ENCODE assay signal across 29 mouse cellular contexts in genomic region chr13:25189419-25190144, GRCm38 (mm10).
DNase-seq lines count a peak whose midpoint lies in the region; ATAC-seq and TF ChIP-seq lines count a peak whose summit lies in the region.
"Had no signal": no experiment of that assay in that cellular context is flagged by ENCODE, and none has a peak within 500 bp of the region (broad histone marks: within the 10 kb centered on the region; RNA-seq: fewer than 3 reads in every experiment).

No protein-coding gene starts in this region.

- H3K9ac ChIP-seq in stomach, embryonic 14.5 days (replicated peaks; ENCODE audit: low read depth, low read length): no peak overlapping the region
- no peak overlapping the region for H3K9ac ChIP-seq in stomach, postnatal 0 days (ENCODE audit: low read length)
- H3K9ac ChIP-seq in liver, embryonic 11.5 days (ENCODE audit: low read depth, low read length): no peak overlapping the region
- H3K9ac ChIP-seq in liver, embryonic 16.5 days (ENCODE audit: low read depth, low read length): peak overlapping the region; percentile 28; the same call in 1 of the 2 replicates
- H3K9ac ChIP-seq: embryonic facial prominence, embryonic 13.5 days; forebrain, embryonic 13.5 days; heart, embryonic 13.5 days; hindbrain, embryonic 14.5 days; lung, embryonic 14.5 days; midbrain, embryonic 15.5 days; neural tube, embryonic 15.5 days had no signal

- DNase-seq in stomach, postnatal 0 days (ENCODE audit: low spot score): no peak
- no peak for DNase-seq in liver, embryonic 11.5 days (ENCODE audit: low spot score)
- DNase-seq in forebrain, embryonic 10.5 days (ENCODE audit: extremely low spot score, low spot score): no peak
- no peak for DNase-seq in cerebellum, adult 11-12 months
- DNase-seq in thymus, postnatal 4 days: no peak
- DNase-seq: adrenal gland, postnatal 25 days; B cell, adult 2 months; cerebellum, adult 11 months; cerebellum, adult 9-11 months; gastrocnemius, postnatal 25 days; heart, adult 18-20 months; heart, postnatal 10 days; kidney, adult 2 months; layer of hippocampus, postnatal 36 days; left cerebral cortex, postnatal 4 days; lung, embryonic 14.5 days; lung, postnatal 14 days; right cerebral cortex, adult 18-20 months; spleen, adult 18-20 months had no signal

- WGBS in stomach, embryonic 14.5 days: 80% methylated on average over 11 of the region's 11 CpGs
- 78% methylated on average over 11 of the region's 11 CpGs for WGBS in stomach, postnatal 0 days
- WGBS in liver, embryonic 11.5 days: 68% methylated on average over 11 of the region's 11 CpGs
- WGBS in liver, embryonic 16.5 days (ENCODE audit: insufficient replicate concordance): 37% methylated on average over 11 of the region's 11 CpGs
- 90% methylated on average over 11 of the region's 11 CpGs for WGBS in forebrain, embryonic 10.5 days

- no peak for TF ChIP-seq CTCF in stomach, postnatal 0 days (IDR thresholded peaks at IDR 0.05; ENCODE audit: low read depth)

- no peak overlapping the region for H3K4me2 ChIP-seq in stomach, embryonic 14.5 days (replicated peaks; ENCODE audit: low read depth, low read length)
- H3K4me2 ChIP-seq in stomach, postnatal 0 days (replicated peaks; ENCODE audit: low read depth): no peak overlapping the region
- peak overlapping the region; percentile 12; the same call in 1 of the 2 replicates for H3K4me2 ChIP-seq in liver, embryonic 11.5 days
- H3K4me2 ChIP-seq in liver, embryonic 16.5 days (ENCODE audit: low read depth, low read length): peak overlapping the region; percentile 51
- H3K4me2 ChIP-seq: embryonic facial prominence, embryonic 13.5 days; forebrain, embryonic 13.5 days; heart, embryonic 13.5 days; hindbrain, embryonic 14.5 days; lung, embryonic 14.5 days; midbrain, embryonic 15.5 days; neural tube, embryonic 15.5 days had no signal

- 0 out of 2 replicates have a peak, but pooled peaks cover 4% of the 10 kb centered on the region for H3K4me1 ChIP-seq in stomach, embryonic 14.5 days (ENCODE audit: control insufficient read depth, insufficient read depth, low read length)
- no peaks in the 10 kb centered on the region for H3K4me1 ChIP-seq in stomach, postnatal 0 days (replicated peaks; ENCODE audit: control insufficient read depth, insufficient read depth)
- no peaks in the 10 kb centered on the region for H3K4me1 ChIP-seq in liver, embryonic 11.5 days (replicated peaks; ENCODE audit: control insufficient read depth, insufficient read depth, low read length)
- H3K4me1 ChIP-seq in liver, embryonic 16.5 days (ENCODE audit: control insufficient read depth, low read depth, low read length): peaks cover 12% of the 10 kb centered on the region
- peaks cover 25% of the 10 kb centered on the region for H3K4me1 ChIP-seq in forebrain, embryonic 10.5 days

- TF ChIP-seq EP300 in stomach, postnatal 0 days (optimal IDR thresholded peaks at IDR 0.05): no peak

- no peak overlapping the region for H3K27ac ChIP-seq in stomach, embryonic 14.5 days (ENCODE audit: low read length)
- no peak overlapping the region for H3K27ac ChIP-seq in stomach, postnatal 0 days (replicated peaks)
- no peak overlapping the region for H3K27ac ChIP-seq in liver, embryonic 11.5 days (ENCODE audit: low read depth, low read length)
- peak overlapping the region; percentile 88 for H3K27ac ChIP-seq in liver, embryonic 16.5 days (ENCODE audit: low read length)
- no peak overlapping the region for H3K27ac ChIP-seq in forebrain, embryonic 10.5 days
- H3K27ac ChIP-seq: embryonic facial prominence, embryonic 13.5 days; forebrain, embryonic 13.5 days; heart, embryonic 13.5 days; hindbrain, embryonic 14.5 days; kidney, postnatal 0 days; midbrain, embryonic 10.5 days; midbrain, embryonic 15.5 days; neural tube, embryonic 15.5 days had no signal

- peak; percentile 73; the same call in 1 of the 2 replicates for ATAC-seq in stomach, embryonic 14.5 days (ENCODE audit: insufficient number of reproducible peaks, insufficient read depth, low FRiP score, low read depth)
- no peak for ATAC-seq in stomach, postnatal 0 days (ENCODE audit: low FRiP score, low TSS enrichment)
- peak; percentile 93 for ATAC-seq in liver, embryonic 11.5 days (replicated peaks; ENCODE audit: low FRiP score)
- peak; percentile 97 for ATAC-seq in liver, embryonic 16.5 days (ENCODE audit: low read depth)
- ATAC-seq: forebrain, embryonic 13.5 days; midbrain, embryonic 15.5 days had no signal

- no peaks in the 10 kb centered on the region for H3K27me3 ChIP-seq in stomach, embryonic 14.5 days (ENCODE audit: control insufficient read depth, insufficient read depth, low read length)
- no peaks in the 10 kb centered on the region for H3K27me3 ChIP-seq in stomach, postnatal 0 days (ENCODE audit: control insufficient read depth, insufficient read depth, low read length)
- H3K27me3 ChIP-seq in liver, embryonic 11.5 days (replicated peaks; ENCODE audit: control insufficient read depth, insufficient read depth, low read length): no peaks in the 10 kb centered on the region
- H3K27me3 ChIP-seq in liver, embryonic 16.5 days (ENCODE audit: control insufficient read depth, insufficient read depth, low read depth, low read length): no peaks in the 10 kb centered on the region
- H3K27me3 ChIP-seq in forebrain, embryonic 10.5 days (ENCODE audit: poor library complexity, severe bottlenecking): no peaks in the 10 kb centered on the region
- H3K27me3 ChIP-seq: embryonic facial prominence, embryonic 13.5 days; forebrain, embryonic 13.5 days; heart, embryonic 13.5 days; midbrain, embryonic 15.5 days; neural tube, embryonic 15.5 days had no signal

- H3K4me3 ChIP-seq in stomach, embryonic 14.5 days (ENCODE audit: low read depth, low read length): no peak overlapping the region
- no peak overlapping the region for H3K4me3 ChIP-seq in stomach, postnatal 0 days (ENCODE audit: low read depth, low read length)
- H3K4me3 ChIP-seq in liver, embryonic 11.5 days (ENCODE audit: low read depth, low read length): no peak overlapping the region
- H3K4me3 ChIP-seq in liver, embryonic 16.5 days (ENCODE audit: low read depth, low read length): peak overlapping the region; percentile 33
- no peak overlapping the region for H3K4me3 ChIP-seq in forebrain, embryonic 10.5 days
- H3K4me3 ChIP-seq: embryonic facial prominence, embryonic 13.5 days; forebrain, embryonic 13.5 days; heart, embryonic 13.5 days; midbrain, embryonic 10.5 days; midbrain, embryonic 15.5 days; neural tube, embryonic 15.5 days had no signal

- H3K9me3 ChIP-seq in stomach, embryonic 14.5 days (ENCODE audit: control insufficient read depth, low read depth, low read length): no peaks in the 10 kb centered on the region
- H3K9me3 ChIP-seq in stomach, postnatal 0 days (ENCODE audit: control insufficient read depth, low read length): no peaks in the 10 kb centered on the region
- no peaks in the 10 kb centered on the region for H3K9me3 ChIP-seq in liver, embryonic 11.5 days (ENCODE audit: control insufficient read depth, low read length)
- H3K9me3 ChIP-seq in liver, embryonic 16.5 days (replicated peaks; ENCODE audit: control insufficient read depth, low read length): no peaks in the 10 kb centered on the region
- H3K9me3 ChIP-seq in forebrain, embryonic 10.5 days: no peaks in the 10 kb centered on the region
- H3K9me3 ChIP-seq: embryonic facial prominence, embryonic 13.5 days; forebrain, embryonic 13.5 days; heart, embryonic 13.5 days; midbrain, embryonic 10.5 days; midbrain, embryonic 15.5 days; neural tube, embryonic 15.5 days had no signal

- no peaks in the 10 kb centered on the region for H3K36me3 ChIP-seq in stomach, embryonic 14.5 days (ENCODE audit: control insufficient read depth, insufficient read depth, low read length)
- no peaks in the 10 kb centered on the region for H3K36me3 ChIP-seq in stomach, postnatal 0 days (ENCODE audit: control insufficient read depth, insufficient read depth, low read length)
- H3K36me3 ChIP-seq in liver, embryonic 11.5 days (ENCODE audit: control insufficient read depth, insufficient read depth, low read length): no peaks in the 10 kb centered on the region
- no peaks in the 10 kb centered on the region for H3K36me3 ChIP-seq in liver, embryonic 16.5 days (ENCODE audit: control insufficient read depth, insufficient read depth)
- no peaks in the 10 kb centered on the region for H3K36me3 ChIP-seq in forebrain, embryonic 10.5 days (replicated peaks)
- H3K36me3 ChIP-seq: embryonic facial prominence, embryonic 13.5 days; heart, embryonic 13.5 days; midbrain, embryonic 10.5 days; midbrain, embryonic 15.5 days; neural tube, embryonic 15.5 days had no signal

Comparison
In these comparisons a context has a peak if more than half of its experiments do, and no peak if none do; other contexts are left out.
1. H3K4me2 ChIP-seq: peak in liver, embryonic 11.5 days (single experiment) and liver, embryonic 16.5 days (single experiment); none in stomach, embryonic 14.5 days (single experiment) and stomach, postnatal 0 days (single experiment).